Mouse (Mus musculus): ENCODE measurements at regions not wholly inside any gene's neighbourhood (a gene's known extent, or its start where the extent isn't known, plus 50 kb on each side); places are given as distances from the start of the nearest gene placed in this dataset.

DNA sequence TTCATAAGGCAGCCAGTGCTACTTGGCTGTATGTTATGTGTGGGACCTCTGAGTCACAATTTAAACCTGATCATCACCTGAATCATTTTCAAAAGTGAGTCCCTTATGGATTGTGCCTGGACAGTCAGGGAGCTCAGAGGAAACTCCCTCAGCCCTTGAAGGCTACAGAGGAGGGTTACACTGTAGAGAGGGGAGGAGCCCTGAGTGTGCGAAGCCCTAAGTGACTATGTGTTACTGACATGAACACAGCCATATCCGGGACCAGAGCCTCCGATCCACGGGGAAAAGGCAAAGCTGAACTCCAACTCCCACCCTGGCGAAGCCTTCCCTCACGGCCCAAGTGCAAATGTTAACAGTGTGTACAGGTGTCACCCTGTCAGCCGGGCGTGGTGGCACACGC lies 53.7 kb upstream of the Cd180 start:
- no peak for DNase-seq (ENCODE audit: low spot score in 2 of 2)

DNA sequence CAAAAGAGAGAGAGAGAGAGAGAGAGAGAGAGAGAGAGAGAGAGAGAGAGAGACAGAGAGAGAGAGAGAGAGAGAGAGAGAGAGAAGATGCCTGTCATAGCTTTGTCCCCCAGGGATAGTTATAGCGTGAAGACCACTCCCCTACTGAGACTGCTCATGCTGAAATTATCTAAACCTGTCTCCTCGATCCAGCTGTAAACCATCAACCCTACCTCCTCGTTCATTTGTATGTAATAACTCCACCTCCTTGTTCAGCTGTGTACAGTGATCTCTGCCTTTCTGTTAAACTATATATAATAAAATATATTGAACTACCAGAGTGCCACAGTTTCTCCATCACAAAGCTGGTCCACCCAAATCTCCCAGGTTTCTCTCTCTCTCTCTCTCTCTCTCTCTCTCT lies 53.2 kb upstream of the Cd180 start:
- DNase-seq (ENCODE audit: low spot score in 2 of 2): no peak

All from thymus, postnatal 10 days (tissue).